25 mouse cellular contexts compared by ENCODE assay signal in the genomic region with DNA sequence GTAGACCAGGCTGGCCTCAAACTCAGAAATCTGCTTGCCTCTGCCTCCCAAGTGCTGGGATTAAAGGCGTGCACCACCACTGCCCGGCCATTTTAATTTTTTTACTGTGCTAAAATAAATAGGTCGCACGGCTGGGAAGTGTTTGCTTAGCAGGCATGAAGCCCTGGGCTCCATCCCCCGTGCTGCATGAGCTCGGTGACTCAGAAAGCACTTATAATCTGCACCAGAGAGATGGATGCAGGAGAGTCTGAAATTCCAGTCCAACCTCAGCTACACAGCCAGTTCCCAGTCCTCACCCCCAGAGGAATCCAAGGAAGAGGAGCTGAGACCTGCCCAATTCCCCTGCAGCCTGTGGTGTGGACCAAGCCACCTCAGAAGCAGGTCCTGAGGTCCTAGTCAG.
"Had no signal": no experiment of that assay in that cellular context is flagged by ENCODE, and none has a peak within 500 bp of the region (broad histone marks: within the 10 kb centered on the region; RNA-seq: fewer than 3 reads in every experiment).

No protein-coding gene starts in this region.

- H3K9me3 ChIP-seq: limb, embryonic 12.5 days; limb, embryonic 15.5 days; megakaryocyte, embryonic 14.5 days; midbrain, embryonic 10.5 days; midbrain, embryonic 13.5 days; neural tube, embryonic 13.5 days; stomach, embryonic 15.5 days had no signal

- H3K27ac ChIP-seq: limb, embryonic 12.5 days; limb, embryonic 15.5 days; liver, embryonic 14.5 days; macrophage; midbrain, embryonic 10.5 days; midbrain, embryonic 13.5 days; neural tube, embryonic 13.5 days; stomach, embryonic 15.5 days had no signal

- H3K4me3 ChIP-seq: limb, embryonic 12.5 days; limb, embryonic 15.5 days; megakaryocyte, embryonic 14.5 days; midbrain, embryonic 10.5 days; midbrain, embryonic 13.5 days; myocyte; neural tube, embryonic 13.5 days; stomach, embryonic 15.5 days had no signal

- ATAC-seq: intestine, embryonic 16.5 days; liver, postnatal 0 days; midbrain, embryonic 13.5 days; midbrain, embryonic 16.5 days had no signal

- H3K27me3 ChIP-seq: limb, embryonic 15.5 days; stomach, embryonic 15.5 days had no signal

- DNase-seq: kidney, adult 18-20 months; kidney, adult 9 months; kidney, postnatal 14 days; kidney, postnatal 4 days; left cerebral cortex, postnatal 4 days; liver, postnatal 0 days; retina, postnatal 1 day; right cerebral cortex, postnatal 25 days; spleen, adult 18-20 months; thymus, adult 18-20 months; thymus, postnatal 14 days; thymus, postnatal 4 days had no signal

- H3K36me3 ChIP-seq: limb, embryonic 12.5 days; limb, embryonic 15.5 days; midbrain, embryonic 10.5 days; midbrain, embryonic 13.5 days; neural tube, embryonic 13.5 days; stomach, embryonic 15.5 days had no signal

- H3K4me2 ChIP-seq: limb, embryonic 12.5 days; limb, embryonic 15.5 days; liver, embryonic 11.5 days; midbrain, embryonic 13.5 days; neural tube, embryonic 13.5 days; stomach, embryonic 15.5 days had no signal

- H3K4me1 ChIP-seq: limb, embryonic 12.5 days; midbrain, embryonic 13.5 days; neural tube, embryonic 13.5 days; stomach, embryonic 15.5 days had no signal

- H3K9ac ChIP-seq: limb, embryonic 12.5 days; limb, embryonic 15.5 days; liver, embryonic 14.5 days; liver, postnatal 0 days; midbrain, embryonic 13.5 days; neural tube, embryonic 13.5 days; stomach, embryonic 15.5 days had no signal
